Mouse (Mus musculus) embryo, embryonic 11 days (tissue): ENCODE measurements at regions not wholly inside any gene's neighbourhood (a gene's known extent, or its start where the extent isn't known, plus 50 kb on each side); places are given as distances from the start of the nearest gene placed in this dataset.
A peak's percentile ranks its signal among the peaks of the same experiment; 100 is the strongest.

Source experiments
- DNase-seq: peaks from one replicate; pipeline ENCODE4 v3.0.0-alpha.2; 2015

DNA sequence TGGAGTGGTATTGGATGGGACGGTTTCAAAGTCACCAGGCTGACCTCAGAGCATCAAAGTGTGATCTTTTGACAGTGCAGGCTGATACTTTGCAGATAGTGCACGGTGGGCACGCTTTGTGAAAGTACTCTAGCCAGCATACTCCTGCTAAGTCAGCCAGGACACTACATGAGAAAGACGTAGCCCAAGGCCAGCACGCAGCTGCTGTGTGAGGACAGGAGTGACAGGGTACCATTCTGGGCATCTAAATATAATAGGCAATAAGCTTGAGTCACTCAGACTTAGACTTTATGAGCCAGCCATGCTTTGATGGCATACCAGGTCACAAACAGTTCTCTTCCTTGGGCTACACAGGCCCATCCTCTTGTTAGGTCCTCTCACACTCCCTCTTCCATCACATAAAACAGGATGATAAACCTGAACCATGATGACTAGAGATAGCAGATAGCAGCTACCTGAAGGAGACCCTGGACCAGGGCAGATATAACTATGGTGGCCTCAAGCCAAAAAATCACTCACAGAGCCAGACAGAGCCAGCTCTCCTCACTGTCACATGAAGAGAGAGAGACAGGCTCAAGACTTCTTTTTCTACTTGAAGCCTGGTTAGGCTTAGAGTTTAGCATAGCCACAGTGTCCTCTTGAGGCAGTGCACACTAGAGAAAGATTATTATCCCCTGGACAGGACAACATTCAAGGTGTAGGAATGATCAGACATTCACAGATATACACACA, 156.7 kb upstream of the Rreb1 start:
- no peak for DNase-seq

DNA sequence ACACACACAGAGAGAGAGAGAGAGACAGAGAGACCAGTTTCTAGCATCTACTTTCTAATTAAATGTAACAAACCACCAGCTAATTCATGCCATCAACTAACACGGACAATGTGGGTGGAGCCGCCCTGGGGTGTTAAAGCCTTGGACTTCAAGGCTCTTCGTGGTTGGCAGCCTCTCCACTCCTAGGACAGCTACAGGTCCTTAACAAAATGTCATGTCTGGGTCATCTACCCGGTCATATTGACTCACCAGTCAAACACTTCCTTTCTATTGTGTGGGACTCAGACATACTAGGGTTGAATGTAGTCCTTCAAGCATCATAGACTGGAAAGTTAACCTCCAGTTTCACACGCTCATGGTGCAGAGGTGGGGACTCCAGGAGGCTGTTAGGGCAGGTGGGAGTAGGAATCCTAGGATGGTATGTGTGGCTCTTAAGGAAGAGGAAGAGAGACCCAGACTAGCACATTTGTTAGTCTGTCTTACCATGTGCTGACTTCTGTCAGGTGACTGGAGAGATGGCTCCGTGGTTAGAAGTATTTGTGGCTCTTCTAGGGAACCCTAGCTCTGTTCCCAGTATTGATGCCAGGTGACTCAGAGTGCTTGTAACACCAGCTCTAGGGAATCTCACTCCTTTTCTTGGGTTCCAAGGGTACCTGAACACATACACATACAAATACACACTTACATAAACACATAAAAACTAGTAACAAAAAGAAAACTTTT, 155.7 kb upstream of the Rreb1 start:
- DNase-seq, result no peak

DNA sequence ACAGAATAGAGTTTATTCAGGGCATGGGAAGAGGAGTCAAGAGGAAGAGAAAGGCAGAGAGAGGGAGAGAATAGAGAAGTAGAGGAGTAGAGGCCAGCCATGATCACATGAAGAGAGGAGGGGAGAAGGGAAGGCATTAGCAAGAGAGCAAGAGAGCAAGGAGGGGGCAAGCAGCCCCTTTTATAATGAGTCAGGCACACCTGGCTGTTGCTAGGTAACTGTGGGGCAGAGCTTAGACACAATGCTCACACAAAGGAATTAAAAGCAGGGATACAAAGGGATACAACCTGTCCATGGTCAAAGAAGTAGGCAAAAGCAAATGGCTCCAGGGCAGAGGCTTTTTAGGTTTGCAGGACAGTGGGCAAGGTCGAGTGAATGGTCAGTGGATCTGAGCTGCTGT, 153.5 kb upstream of the Rreb1 start:
- DNase-seq, result no peak

DNA sequence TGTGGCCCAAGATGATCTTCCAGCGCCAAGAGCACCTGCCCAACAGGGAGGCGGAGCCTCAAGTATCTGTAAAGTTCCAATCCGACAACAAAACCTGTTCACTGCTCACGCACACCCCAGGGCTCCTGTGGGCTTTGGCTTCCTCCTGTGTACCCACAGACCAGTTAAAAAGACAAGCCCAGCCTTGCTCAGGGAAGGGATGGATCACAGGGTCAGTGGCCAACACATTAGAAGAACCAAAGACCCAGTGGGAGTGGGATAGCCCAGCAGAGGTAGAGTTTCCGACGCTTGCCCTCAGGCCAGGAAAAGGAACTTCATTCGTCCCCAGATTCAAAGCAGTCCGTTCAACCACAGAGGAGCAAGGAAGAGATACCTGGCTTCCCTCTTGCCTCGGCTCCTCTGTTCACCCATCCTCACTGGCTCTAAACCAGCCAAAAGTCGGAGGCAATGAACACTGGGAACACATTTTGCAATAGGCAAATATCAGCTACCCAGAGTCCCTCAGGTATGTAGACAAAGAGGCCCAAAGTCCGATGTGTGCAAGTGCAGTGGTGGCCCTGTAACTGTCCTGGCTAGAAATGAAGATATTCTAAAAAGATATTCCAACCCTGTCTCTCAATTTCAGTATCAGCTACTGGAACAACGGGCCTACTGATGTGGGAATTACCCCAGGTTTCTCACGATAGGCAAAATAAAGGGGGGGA, 152.5 kb upstream of the Rreb1 start:
- no peak for DNase-seq

DNA sequence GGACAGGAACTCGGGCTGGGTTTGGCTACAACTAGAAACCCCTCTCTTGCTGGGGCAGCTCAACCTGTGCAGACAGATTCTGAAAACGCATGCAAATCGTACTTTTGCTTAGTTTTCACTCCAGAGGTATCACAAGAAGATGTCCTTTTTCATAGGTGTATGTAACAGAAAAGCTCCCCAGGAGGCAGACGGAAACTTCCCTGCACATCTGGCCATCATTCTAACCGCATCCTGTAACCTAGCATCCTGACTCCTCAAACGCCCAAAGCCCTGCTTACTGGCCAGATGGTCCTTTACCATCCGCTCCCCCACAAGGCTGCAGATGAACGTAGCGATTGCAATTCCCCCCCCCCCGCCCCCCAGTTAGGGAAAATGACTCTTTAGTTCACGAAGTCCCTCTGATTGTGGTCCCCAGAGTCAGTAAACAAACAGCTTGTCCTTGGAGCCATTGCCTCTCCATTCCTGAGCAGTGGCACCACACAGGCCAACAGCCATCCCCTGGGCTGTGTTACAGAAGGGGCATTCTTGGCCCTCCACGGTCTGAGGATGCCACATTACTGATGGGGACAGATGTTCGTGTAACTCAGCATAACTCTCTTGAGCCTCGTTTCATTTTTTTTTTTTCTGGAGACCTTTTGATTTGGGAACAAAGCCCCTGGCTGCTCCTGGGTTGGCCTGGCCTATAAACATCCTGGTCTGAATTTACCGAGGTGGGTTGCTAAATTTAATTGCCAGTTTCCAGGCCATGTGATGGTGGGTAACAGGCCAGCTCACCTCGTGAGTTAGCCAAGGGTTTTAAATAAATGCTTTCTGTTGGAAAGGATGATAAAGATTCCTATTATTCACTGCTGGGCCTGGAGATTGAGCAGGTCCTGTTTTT, 149.6 kb upstream of the Rreb1 start:
- DNase-seq, result no peak

DNA sequence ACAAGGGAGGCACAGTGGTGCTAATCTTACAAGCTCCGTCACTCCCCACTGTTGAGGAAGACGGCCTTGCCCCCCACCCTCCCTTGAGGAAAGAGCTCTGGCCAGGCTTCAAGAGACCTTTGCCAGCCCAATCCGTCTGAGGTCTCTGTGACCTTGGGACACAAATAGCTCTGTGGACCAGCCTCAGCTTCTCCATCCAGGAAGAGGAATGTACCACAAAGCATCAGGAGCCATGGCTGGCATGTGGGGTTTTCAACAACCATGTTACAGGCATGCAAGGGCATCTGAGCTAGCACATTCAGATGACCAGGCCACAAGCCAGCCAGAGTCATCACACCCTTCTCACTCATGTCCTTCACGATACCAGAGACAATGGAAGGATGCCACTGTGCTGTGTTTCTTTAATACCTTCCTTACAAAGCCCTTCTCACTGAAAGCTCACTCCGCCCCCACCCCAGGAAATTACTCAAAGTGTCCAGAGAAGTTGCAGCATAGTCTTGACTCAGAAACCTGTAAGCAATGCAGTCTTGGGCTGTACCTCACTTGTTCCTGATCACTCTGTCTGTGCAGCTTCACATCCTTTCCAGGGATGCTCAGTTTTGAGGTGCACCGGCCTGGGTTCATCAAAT, 148.8 kb upstream of the Rreb1 start:
- DNase-seq, result no peak

DNA sequence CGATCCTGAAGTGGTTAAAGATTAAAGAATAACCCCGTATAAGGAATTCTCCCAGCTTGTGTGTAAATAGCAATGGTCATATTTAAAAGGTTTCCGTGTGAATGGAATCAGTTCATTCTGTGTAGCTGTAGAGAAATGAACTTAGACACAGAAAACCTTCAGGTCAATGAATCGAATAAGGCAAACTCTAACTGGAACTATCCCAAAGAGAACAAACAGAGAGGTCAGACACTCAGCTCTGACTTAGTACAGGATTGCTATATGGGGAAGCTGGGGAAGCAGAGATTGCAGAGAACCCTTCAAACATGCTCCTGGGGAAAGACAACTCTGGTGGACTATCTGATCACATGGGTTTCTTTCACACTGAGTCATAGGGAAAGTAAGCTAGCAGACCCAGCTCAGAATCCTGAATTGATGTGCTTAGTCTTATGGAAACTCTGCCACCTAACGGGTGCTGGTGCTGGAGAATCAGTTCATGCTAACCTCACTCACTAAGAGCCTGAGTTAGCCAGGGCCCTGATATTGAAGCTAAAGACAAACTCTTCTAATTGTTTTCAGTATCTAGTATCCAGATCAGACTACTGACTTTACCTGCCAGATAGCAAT, 145.3 kb upstream of the Rreb1 start:
- no peak for DNase-seq

DNA sequence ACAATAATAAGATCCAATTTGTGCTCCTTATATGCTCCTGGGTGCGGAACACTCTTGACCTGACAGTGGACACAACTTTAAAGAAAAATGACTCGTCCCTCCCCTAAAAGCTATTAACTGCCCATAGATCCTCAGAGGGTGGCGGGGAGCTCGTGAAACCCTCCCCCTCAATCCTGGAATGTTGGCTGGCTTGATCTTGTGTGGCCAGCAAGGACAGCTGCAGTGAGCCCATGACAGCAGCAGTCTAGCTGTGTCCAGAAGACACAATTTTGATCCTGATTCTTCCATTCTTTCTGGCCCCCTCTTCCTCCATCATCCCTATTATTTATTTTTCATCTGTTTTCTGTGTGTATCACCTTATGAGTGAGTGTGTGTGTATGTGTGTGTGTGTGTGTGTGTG, 141.8 kb upstream of the Rreb1 start:
- DNase-seq, result no peak

DNA sequence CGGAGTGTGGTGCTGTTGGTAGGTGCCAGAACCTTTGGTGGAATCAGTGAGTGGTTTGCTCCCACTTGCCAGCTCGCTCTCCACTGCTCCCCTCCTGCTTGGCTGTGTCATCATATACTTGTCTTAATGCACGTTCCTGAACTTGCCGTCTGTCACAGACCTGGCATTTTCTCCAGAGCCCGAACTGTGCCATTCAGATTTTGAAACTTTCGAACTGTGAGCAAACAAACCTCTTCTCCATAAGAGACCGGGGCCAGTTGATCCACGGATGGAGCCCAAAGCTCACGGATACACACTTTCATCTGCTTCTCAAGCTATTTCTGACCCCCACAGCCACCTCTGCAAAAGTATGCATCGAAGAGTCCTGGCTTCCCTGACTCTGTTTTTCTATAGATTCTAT, 141.0 kb upstream of the Rreb1 start:
- no peak for DNase-seq

DNA sequence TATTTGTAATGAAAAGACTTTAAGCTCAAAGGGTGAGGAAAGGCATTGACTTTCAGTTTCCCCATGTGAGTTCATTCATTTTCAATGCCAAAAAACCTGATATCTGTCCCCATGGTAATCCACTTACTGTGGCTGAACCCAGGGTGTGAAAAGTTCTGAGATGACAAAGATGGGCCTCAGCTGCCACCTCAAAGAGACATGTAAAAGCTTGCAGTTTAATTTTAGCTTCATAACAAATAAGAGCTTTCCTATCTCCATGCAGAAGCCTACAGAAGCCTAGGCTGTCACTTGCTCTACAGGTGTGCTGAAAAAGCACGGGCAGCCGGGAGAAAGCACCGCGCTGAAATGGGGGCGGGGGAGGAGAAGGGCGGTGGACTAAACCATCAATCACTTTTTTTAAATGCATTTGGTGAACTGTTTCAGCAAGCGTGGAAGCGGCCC, 140.1 kb upstream of the Rreb1 start:
- peak; percentile 35 for DNase-seq

DNA sequence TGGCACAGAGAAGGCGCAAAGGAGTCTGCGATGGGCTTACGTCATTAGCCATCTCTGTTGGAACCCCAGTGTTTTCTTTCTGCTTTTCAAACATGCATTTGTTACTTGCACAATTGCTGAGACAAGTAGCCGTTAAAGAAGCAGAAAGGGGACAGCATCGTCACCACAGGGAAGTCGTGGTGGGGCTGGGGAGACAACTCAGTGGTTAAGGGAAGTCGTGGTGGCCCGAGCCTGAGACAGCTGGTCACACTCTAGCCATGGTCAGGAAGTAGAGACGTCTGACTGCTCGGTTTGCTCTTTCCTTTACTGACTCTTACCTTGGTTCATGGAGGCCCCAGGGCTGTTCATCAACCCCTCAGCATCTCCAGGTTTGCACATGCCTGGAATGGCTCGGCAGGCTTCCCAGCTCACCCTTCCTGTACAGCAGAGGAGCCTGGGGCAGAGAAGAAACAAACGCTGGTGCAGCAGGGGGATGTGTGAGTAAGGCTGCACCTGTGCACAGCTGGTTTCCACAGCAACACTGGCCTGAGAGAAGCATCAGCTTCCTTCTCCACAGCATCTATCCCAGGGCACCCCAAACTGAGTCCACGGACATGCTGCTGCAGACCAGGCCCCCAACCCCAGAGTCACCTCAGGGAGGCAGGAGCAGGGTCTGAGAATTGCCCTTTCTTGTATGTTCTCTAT, 135.6 kb upstream of the Rreb1 start:
- DNase-seq, result no peak

DNA sequence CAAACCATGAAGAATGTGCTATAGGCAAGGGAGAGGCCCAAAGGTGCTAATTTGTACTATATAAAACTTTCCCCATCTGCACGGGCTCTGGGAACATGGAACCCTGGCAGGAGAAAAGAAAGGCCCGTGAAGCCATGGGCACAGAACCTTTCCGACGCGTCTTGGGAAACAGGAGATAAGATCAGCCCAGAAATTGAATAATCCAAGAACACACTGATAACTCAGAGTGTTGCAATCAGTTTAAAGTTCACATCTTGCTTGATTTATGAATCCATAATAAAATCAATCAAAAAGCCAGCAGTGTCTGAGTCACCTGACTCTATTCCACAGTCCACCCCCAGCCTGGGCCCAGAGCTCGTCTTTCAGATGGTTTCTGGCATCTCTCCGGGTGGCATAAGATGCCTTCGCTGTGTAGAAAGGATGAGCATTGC, 133.4 kb upstream of the Rreb1 start:
- DNase-seq, result no peak

DNA sequence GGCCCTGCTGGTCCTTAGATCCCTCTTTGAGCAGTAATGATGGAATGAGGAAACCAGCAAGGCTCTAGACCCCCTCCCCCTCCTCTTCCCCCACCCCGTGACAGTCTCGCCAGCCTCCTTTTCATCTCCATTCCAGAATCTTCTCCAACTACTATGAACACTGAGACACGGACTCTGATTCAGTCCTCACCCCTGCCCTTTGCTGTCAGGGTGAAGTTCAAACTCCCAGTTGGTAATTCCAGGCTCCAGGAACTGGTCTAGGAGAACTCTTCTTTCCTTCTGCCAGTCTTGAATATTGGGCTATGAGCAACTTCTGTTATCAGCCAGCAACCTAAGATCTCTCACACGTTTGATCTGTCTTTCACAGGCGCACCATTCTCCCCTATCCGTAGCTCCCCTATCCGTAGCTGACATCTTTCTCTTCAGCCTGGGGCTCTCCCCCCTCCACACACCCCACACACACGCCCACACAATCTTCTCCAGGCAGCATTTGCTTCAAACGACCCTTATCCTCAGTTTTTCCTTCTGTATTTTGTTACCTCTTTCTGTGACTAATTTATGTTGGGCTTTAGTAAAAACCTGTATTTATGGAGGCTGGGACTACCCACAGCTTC, 128.6 kb upstream of the Rreb1 start:
- no peak for DNase-seq

DNA sequence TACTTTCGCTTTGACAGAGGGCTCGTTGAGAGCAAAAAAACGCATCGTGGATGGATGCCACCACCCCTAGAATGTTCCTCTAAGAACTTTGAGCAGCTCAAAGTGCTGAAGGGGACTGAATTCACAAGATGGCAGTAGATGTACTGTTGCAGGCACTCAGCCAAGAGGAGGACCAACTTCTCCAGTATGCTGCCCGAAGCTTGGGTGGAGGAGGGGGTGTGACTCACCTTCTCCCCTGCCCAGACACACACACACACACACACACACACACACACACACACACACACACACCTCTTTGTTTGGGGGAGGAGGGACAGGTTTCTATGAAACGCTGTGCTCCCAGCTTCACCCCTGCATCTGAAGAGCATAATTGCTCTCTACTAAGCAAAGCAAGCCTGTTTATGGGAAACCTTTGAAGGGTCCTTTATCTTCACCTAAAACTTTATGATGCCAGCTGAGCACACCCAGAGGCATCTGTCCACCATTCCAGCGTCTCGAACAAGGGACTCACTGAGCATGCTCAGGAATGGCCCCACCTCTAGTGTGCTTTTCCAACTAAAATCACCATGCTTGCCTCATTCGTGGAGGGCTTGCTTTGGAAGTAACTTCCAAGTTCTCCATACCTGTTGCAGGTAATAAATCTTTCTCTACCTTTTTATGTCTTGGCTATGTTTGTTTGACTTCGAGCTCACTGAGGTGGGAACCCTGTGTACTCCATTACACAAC, 126.8 kb upstream of the Rreb1 start:
- no peak for DNase-seq

DNA sequence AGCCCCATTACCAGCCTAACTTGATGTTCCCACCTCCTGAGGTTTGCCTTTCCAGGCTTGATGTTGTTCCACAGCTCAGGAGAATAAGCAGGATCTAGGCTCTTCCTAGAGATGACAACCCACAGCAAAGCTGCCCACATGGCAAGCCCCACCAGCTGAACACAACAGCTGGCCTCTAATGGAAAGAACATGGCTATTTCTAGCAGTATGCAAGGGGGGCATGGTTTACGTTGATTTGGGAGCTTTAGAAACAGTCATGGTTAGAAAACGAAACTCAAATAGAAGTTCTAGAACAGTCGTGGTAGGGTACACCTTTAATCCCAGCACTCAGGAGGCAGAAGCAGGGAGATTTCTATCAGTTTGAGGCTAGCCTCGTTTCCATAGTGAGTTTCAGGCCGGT, 123.5 kb upstream of the Rreb1 start:
- no peak for DNase-seq

DNA sequence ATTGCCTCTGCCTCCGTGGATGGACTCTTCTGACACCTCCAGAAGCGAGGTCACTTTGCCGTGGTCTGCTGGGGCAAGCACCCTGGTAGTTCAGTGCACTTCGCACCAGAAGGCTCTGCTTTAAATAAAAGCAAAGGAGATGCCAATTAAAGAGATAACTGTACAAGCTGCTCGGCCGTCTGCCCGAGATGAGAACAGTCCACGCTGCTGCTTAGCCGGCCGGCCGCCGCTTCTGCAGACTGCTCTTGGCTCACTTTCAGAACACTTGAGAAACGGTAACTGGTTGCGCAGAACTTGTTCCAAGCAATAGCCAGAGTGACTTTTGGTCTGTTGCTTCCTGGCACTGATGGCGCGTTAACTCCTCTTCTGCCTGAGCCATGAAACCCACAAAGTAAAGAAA, 121.0 kb upstream of the Rreb1 start:
- no peak for DNase-seq

DNA sequence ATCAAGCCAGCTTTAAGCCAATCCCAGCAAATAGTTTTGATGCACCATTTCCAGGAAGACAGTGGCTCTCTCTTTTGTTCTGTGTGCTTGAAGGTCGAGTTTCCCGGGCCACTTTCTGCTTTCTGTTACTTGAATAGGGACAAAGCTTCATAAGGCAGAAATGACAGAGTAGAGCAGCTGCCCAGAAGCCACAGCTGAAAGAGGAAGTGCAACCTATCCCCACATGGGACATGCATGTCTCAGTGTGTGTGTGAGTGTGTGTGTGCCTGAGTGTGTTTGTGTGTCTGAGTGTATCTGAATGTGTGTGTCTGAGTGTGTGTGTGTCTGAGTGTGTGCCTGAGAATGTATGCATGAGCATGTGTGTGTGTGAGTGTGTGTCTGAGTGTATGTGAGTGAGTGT, 120.2 kb upstream of the Rreb1 start:
- no peak for DNase-seq

DNA sequence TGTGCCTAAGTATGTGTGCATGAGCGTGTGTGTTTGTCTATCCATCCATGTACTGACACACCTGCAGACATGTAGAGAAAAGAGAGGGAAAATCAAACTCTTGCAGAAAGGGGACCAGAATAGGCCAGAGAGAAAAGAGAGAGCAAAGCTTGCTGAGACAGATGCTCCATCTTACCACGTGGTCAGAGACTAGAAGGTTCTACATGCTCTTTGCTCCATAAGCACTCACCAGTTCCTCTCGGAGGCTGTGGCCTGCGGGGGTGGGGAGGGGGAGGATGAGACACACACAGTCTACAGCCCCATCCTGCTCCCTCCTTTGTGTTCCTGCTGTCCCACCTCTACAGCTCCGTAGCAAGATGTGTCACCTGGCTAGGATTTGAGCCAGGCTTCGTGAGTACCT, 119.7 kb upstream of the Rreb1 start:
- DNase-seq, result no peak

DNA sequence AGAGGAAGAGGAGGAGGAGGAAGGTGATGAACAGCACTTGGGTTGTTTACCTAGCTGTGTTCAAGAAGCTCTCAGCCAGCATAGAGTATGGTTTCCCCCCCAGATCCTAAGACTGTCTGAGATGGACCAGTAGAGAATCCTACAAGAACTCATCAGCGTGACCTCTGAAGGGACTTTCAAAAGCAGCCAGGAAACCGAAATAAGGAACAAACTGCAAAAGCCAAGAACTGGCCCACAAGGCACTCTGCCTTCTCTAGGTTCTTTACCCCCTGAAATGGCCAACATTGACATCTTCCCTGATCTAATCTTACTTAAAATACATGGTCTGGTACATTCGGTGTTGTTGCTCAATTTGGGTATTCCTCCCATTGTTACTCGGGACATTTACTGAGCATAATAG, 118.1 kb upstream of the Rreb1 start:
- DNase-seq, result no peak

DNA sequence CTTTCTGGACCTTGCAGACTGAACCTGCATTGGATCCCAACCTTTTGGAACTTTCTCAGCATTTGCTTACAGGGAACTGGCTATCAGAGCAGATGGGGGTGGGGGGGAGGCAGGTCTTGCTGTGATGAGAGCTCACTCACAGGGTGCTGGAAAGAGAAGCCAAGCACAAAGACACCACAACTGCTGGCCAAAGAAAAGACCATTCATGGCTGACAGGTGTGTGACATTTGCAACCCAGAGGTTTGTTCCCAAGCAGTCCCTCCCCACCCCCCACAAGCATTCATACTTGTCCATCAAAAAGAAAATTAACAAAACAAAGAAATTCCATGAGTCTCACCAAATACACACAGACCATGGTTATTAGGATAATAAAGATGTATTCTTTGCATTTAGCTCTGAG, 117.5 kb upstream of the Rreb1 start:
- DNase-seq, result no peak
